Mouse (Mus musculus) adrenal gland, postnatal 14 days (tissue): ENCODE measurements around the gene Hist1h1d. TPM values are rescaled to one million over a fixed set of nuclear protein-coding genes. Genes with fewer than 3 reads are reported as not detected.
A peak's percentile ranks its signal among the peaks of the same experiment; 100 is the strongest.
"Not testable (repeated sequence)": the region's sequence is repeated elsewhere in the genome, so short reads cannot be mapped to it uniquely, and the experiment has no call there.

ENCODE experiments used
- DNase-seq: peaks from one replicate; pipeline ENCODE4 v3.0.0; 2021; ENCODE audit warnings: mixed read lengths
- total RNA-seq: library from RNA; stranded (reverse); gene quantifications from 2 replicates; pipeline ENCODE4 v1.2.3, GENCODE M21; 2021

Hist1h1d gene
- total RNA-seq, 1 experiment from 2014 or later, result 24.2 TPM

DNA sequence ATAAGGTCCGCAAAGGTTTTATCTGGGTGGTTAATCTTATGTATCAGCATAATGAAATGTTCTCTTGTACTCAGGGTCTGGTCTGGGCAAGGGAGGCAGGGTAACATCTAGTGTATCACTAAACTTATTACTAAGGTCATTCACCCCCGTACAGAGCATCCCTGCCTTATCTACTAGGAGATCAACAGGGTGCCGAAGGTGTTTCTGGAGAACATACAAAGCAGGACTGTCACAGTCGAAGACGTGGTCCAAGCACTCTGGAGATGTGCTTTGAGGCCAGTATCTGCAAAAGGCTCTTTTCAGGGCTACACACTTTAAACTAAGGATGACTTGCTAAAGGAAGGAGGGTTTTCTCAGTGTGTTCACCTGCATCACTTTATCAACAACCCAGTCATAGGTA lies 6.4 kb upstream of the Hist1h1d start:
- DNase-seq, result no peak

- DNase-seq, result no peak
Observed at GRCm38 (mm10) chr13:23550761-23551145, 2.3 kb upstream of the Hist1h1d start.

GRCm38 (mm10) chr13:23551146-23551834 lies 1.8 kb upstream of the Hist1h1d start, which contains the start of gene Hist1h4f:
Gene Hist1h4f, minus strand, starts transcription at chr13:23551648.
- DNase-seq, result peak; percentile 91

DNA sequence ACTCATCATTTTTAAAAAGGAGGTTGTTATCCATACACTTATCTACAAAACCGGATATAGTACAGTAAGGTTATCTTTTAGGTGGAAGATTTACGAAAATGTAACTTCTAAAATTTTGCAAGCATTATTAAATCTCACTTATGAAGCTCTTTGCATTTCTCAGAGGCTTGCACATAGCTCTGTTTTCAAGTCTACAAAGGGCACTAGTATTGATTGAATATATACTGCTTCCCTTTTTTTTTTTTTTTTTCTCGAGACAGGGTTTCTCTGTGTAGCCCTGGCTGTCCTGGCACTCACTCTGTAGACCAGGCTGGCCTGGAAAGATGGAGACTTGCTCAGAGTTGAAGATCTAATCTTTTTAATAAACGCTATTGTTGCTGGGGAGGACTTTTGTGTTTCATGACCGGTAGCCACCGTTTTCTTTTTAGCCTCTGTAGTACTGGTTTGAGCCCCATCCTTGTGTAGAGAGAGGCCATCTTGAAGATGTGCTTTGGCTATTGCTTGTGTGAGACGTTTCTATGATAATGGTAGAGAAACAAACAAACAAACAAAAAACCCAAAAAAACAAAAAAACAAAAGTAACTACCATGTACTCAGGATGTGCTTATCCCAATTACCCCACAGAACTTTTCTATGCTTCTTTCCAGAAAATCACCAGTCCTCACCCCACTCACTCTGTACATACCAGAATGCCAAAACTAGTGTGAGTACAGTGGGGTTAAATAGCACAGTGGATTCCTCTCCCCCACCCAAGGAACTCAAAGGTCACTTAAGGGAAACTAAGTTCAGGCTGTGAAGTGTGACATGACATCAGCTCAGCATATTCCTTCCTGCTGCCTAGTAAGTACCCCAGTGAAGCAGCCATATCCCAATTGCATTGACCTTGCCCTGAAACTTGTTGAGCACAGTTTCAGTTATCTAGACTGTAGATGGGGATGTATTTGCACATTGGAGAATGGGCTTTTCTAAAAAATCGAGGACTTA lies 839 bp upstream of the Hist1h1d start:
- no peak for DNase-seq

DNA sequence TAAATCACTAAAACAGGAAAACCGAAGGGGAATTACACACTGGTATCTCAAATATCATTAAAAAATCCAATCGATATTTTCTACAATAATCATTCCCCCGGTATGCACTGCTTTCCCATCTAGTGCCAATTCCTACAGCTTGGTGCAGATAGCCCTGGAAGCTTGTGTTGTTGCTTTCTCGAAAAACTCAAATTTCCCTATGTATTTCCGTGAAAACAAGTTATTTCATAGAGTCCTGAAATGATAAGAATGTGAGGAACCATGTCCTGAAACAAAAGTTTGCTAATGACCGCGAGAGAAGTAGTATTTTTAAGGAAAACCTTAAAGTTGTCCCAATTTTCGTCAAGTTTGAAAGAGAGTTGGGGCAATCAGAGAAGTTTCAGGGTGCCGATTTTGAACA lies 1.3 kb downstream of the Hist1h1d start:
- DNase-seq, result no peak

- peak; percentile 83 for DNase-seq
Observed at GRCm38 (mm10) chr13:23554925-23555838, 2.1 kb downstream of the Hist1h1d start.

- peak; percentile 72 for DNase-seq
Observed at GRCm38 (mm10) chr13:23555839-23556416, 2.9 kb downstream of the Hist1h1d start.

- DNase-seq, result no peak
Observed at GRCm38 (mm10) chr13:23556906-23557305, 3.8 kb downstream of the Hist1h1d start.

- DNase-seq, result not testable (repeated sequence)
Observed at GRCm38 (mm10) chr13:23560699-23561098, 7.6 kb downstream of the Hist1h1d start.

DNA sequence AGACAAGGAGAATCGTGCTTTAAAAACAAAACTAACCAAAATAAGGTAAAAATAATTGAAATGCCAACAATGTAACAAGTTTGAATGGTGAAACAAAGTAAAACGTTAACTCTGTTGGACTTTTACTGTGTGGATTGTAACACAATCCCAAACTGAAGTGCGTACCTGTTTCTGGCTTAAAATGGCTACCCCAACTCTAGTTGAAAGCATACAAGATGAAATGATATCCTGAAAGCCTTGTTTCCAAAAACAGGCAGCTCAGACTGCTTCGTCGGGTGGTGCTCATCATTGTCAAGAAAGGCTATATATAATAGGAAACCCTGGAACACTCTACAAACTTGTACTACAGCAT lies 8.4 kb downstream of the Hist1h1d start:
- not testable (repeated sequence) for DNase-seq

- DNase-seq, result peak; percentile 96
Observed at GRCm38 (mm10) chr13:23561883-23562659, 9.0 kb downstream of the Hist1h1d start, which contains the start of gene Hist1h3e. Gene Hist1h3e, minus strand, starts transcription at chr13:23562369.

DNA sequence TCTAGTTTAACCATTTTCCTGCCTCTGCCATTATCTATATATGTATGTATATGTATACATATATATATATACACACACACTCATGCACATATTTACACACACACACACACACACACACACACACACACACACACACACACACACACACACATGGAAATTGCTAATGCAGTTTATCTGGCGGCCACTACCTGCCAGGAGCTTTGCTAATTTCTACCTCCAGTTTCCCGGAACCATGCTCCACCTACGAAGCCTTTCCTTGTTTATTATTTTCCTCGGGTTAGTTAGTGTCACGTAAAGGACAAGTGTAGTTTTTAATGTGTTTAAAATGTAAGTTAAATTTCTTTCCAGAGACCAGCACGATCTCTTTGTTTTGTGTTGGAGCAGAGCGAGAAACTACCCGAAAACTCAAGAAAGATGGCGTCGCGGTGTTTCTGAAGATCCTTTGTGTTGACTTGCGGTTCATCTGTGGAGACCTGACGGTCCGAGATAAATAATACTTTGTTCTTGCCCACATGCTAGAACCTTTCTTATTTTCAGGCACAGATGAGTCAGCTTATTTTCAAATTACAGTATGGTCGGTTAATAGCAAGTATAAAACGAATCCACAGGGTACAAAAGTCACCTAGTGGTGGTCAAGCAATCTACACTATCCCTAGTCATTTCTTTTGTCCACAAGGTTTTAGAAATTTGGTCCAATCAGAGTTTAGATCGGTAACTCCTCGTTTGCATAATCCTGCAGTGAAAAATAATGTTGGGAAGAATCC lies 9.8 kb downstream of the Hist1h1d start:
- DNase-seq, result peak; percentile 56

DNA sequence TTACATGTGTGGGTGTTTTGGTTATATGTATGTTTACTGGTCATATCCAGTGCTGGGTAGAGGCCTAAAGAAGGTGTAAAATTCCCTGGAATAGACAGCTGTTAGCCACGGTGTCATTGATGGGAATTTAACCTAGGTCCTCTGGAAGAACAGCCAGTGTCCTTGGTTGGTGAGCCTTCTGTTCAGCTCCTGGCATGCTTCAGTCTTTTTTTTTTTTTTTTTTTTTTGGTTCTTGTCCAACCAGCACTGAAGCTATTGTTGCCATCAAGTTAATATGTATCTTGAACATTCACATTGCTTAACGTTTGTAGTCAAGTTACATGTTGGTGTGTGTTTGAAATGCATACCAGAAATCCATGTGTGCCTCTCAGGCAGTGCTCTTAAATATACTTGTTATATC lies 11.4 kb downstream of the Hist1h1d start:
- no peak for DNase-seq

GRCm38 (mm10) chr13:23570261-23571021 lies 17.4 kb downstream of the Hist1h1d start:
- not testable (repeated sequence) for DNase-seq

- peak; percentile 71 for DNase-seq
Observed at GRCm38 (mm10) chr13:23571022-23571503, 18.0 kb downstream of the Hist1h1d start, which contains the start of the genes Hist1h2ae and Hist1h2bg. Gene Hist1h2ae, minus strand, starts transcription at chr13:23571220. Gene Hist1h2bg, plus strand, starts transcription at chr13:23571396.

DNA sequence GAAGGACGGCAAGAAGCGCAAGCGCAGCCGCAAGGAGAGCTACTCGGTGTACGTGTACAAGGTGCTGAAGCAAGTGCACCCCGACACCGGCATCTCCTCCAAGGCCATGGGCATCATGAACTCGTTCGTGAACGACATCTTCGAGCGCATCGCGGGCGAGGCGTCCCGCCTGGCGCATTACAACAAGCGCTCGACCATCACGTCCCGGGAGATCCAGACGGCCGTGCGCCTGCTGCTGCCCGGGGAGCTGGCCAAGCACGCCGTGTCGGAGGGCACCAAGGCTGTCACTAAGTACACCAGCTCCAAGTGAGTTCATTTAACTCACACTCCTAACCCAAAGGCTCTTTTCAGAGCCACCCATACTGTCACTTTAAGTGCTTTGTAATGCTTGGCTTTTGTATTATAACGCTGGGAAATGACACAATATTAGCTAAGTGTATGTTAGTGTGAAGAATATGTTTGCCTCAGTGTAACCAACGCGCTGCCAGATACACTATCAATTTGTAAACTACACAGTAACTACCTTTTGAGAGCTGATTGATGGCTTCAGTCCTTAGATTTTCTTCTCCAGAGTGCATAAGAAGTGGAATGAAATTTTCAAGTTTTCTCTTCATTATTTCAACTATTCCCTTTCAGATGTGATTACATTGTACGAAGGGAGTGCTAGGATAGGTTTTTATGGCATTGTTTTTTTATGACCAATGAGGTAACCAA lies 18.6 kb downstream of the Hist1h1d start:
- not testable (repeated sequence) for DNase-seq

GRCm38 (mm10) chr13:23572218-23573033 lies 19.4 kb downstream of the Hist1h1d start:
- no peak for DNase-seq
